Mouse (Mus musculus): ENCODE results near the gene Zfp983.
"Not testable (repeated sequence)": the region's sequence is repeated elsewhere in the genome, so short reads cannot be mapped to it uniquely, and the experiment has no call there.

The Zfp983 gene

DNA sequence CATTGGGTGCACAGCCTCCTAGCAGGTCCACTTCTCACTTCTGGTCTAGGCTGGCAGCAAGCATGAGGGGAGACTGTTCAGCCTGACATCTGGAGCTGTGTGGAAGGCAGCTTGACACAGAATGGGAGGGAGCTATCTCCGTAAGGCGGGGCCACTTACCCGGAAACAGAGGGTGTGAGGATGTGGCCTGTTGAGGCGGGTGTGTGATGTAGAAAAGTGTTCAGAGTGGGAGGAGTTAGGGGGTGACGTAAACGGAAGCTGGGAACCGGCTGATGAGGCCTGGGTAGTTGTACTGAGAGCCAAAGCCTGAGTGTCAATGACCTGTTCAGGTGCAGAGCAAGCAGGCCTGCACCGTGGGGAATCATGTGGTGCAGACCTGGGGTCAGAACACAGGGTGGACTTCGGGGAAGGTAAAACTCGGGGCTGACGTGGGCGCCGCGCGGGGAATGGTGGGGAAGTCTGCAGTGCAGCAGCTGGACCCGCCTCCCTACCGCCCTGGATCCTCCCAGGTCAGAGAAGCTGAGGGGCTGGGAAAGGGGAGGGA, at the start of gene Zfp983:
Zfp983 (plus strand) TSS at position 261 of the 544 bp plus-strand sequence.
- peak; percentile 53 for DNase-seq (ENCODE audit: low read depth, low spot score)

DNA sequence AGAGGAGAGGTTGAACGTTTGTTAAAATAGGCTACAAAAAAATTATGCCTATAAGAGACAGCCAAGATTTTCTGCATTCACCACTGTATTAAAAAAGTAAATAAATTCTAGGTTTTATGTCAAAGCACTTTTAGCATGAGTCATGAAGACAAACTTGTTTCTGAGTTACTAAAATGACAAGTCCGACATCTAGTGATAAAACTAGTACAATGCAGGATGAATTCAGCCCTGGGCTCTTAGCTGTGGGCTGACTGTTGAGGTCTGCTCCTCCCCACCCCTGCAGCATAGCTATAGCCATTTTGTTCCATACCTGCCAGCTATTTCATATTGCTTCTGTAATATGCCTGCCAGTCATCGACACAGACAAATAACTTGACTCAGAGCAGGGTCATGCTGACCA, 34.1 kb upstream of the Zfp983 start:
- DNase-seq (ENCODE audit: low read depth, low spot score), result no peak

GRCm38 (mm10) chr17:21617352-21617751, 33.1 kb upstream of the Zfp983 start:
- DNase-seq (ENCODE audit: low read depth, low spot score), result peak; percentile 9

DNA sequence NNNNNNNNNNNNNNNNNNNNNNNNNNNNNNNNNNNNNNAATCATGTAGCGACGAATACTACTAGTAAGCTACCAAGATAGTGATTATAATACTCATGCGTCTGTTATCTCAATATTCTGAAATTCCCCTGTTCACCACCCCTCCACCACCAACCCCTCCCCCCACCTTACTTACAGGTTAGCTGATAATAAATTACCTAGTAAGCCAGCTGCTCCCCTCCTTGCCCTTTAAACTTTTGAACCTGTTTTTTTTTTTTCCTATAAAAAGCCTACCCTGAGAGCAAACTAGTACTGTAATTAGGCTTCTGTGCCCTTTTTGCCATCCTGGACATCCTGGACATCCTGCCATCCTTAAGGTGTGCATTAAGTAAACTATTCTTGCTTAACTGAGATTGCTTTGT, 26.8 kb upstream of the Zfp983 start:
- DNase-seq (ENCODE audit: low read depth, low spot score), result no peak

- DNase-seq (ENCODE audit: low read depth, low spot score), result not testable (repeated sequence)
These were observed 14.7 kb upstream of the Zfp983 start for GRCm38 (mm10) chr17:21635758-21636157.

DNA sequence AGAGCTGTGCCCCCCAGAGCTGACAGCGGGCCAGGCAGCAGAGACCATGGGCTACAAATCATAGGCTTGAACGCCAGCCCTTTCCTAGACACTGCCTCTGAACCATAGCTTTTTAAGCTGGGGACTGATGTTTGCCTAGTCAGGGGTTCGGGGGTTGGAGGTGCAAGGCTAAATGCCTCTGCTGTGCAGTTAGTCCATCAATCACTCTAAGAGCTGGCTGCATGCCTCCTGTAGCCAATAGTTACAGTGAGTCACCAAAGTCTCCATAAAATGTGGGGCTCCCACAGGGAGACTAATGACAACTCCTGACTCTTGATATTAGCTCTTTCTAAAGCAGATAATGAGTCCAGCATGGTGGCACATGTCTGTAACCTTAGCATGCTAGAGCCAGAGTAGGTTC, 1.6 kb upstream of the Zfp983 start:
- no peak for DNase-seq (ENCODE audit: low read depth, low spot score)

DNA sequence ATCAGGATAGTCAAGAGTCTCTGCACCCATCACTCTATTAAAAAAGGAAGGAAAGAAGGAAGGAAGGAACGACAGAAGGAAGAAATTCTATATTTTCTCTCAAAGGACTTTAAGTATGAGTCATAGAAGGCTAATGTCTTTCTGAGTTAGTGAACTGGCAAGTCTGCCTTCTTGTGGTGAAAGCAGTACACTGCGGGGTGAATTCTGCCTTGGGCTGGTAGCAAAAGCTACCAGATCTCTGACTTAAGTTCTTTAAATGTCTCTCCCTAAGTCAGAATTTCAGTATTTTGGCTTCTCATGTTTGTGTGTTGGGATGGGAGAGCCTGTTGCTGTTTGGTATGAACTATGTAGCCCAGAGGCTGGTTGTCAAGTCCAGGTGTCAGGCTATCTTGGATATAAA, 488 bp upstream of the Zfp983 start:
- no peak for DNase-seq (ENCODE audit: low read depth, low spot score)

DNA sequence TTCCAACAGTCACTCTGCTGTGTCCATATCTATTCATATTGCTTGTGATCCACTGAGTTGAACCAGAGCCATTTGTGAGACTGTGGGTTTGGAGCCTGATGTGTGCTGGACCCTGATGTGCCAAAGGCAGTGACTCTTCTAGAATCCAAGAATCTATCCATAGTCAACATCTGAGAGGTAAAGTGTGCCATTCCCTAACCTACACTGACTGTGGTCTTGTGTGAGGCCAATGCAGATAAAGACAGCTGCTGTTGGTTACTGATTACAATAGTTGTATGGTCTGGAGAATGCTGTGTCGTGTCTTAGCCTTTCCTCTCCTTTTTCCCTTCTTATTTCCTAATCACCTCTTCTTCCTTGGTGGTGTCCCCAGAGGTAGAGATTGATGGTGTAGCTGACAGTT, 28.4 kb downstream of the Zfp983 start:
- DNase-seq (ENCODE audit: low read depth, low spot score), result not testable (repeated sequence)

- DNase-seq (ENCODE audit: low read depth, low spot score), result peak; percentile 67
These were observed 29.0 kb downstream of the Zfp983 start for GRCm38 (mm10) chr17:21679273-21680018.

DNA sequence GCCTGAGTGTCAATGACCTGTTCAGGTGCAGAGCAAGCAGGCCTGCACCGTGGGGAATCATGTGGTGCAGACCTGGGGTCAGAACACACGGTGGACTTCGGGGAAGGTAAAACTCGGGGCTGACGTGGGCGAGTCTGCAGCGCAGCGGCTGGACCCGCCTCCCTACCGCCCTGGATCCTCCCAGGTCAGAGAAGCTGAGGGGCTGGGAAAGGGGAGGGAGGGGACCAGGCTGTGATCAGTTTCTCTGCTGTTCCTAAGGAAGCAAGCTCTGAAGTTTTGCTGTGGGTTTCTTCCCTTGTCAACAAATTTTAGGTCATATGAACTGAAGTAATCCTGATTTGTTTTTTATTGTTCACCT, 29.6 kb downstream of the Zfp983 start:
- not testable (repeated sequence) for DNase-seq (ENCODE audit: low read depth, low spot score)

- DNase-seq (ENCODE audit: low read depth, low spot score), result no peak
These were observed 41.1 kb downstream of the Zfp983 start, which contains the start of gene Gm10226 for GRCm38 (mm10) chr17:21691560-21691959. Gene Gm10226, plus strand, starts transcription at chr17:21691860.

- DNase-seq (ENCODE audit: low read depth, low spot score), result no peak
These were observed 42.9 kb downstream of the Zfp983 start for GRCm38 (mm10) chr17:21693342-21693741.

- no peak for DNase-seq (ENCODE audit: low read depth, low spot score)
These were observed 45.6 kb downstream of the Zfp983 start for GRCm38 (mm10) chr17:21696073-21696472.

DNA sequence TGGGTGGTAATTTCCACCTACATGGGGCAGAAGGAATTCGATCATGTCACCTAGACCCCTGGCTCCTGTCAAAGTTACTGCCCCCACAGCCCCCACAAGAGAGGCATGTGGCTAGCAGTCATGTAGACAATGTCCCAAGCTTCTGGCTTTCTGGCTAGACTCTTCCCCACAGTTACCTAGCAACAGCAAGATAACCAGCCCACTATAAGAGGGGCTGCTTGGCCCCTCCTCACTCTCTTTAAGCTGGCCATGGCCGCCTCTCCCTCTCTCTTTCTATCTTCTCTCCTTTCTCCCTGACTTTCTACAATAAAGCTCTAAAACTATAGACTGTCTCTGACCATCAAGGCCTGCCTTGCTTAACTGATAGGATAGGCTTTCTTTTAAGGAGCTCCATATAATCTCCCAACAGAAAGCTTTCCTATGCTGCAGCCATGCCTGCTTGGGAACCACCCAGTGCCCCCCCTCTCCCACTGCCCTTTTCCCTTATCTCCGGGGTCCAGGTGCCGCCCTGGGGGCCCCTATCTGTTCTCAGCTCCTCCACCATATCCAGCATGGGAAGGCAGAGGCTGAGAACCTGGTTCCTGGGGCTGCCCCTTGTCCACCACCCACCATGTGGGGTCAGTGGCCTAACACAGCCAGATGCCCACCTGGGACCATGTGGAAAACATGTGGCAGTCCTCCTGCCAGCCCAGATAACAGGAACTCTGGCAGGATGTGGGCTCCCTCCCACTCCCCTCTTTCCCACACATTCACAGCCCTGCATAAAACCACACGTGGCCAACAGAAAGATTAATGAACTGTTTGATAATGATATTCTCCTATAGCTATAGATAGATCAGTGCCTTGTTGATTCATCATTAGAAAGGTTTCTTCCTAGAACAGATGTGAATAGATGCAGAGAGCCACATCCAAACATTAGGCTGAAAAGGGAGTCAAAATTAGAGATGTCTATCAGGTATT, 52.1 kb downstream of the Zfp983 start:
- no peak for DNase-seq (ENCODE audit: low read depth, low spot score)

DNA sequence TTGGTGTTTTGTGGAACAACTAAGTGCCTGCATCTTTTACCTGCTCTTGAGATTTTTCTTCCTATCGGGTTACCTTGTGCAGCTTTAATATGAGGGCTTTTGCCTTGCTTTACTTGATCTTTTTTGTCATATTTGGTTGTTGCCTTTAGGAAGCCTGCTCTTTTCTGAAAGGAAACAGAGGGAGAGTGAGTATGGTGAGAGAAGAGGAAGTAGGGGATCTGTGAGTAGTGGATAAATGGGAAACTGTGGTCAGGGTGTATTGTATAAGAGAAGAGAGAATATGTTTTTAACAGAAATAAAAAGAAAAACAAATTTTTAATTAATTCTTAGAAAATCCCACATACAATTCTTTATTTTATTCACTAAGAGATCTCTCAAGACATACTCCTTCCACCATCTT, 53.0 kb downstream of the Zfp983 start:
- DNase-seq (ENCODE audit: low read depth, low spot score), result no peak

DNA sequence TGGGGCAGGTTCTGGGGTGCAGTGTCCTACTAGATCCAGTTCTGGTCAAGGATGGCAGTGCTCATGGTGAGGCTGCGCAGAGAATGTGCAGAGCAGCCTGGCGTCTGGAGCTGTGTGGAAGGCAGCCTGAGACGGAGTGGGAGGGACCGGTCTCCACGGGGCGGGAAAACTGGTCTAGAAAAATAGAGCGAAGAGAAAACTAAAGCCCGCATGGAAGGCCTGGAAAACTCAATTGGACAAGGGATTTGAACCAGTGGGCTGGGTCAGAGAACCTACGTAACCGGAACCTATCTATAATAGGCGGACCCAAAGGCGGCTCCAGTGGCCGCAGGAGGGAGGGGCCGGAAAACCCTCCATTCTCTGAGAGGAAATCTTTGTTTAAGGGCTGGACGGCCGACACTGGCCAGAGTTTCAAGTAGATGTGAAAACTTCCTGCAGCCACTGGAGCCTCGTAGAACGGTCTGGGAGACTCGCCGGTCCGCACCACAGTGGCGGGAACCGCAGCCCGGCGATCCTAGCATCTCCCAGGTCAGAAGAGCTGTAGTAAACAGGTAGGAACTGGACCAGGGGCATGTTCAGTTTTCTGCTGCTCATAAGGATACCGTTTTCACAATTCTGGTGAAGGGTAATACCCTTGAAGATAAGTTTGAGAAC, 57.0 kb downstream of the Zfp983 start, which contains the start of gene Zfp760:
Zfp760 (plus strand) TSS at position 399 of the 654 bp plus-strand sequence.
- DNase-seq (ENCODE audit: low read depth, low spot score), result peak; percentile 75

- DNase-seq (ENCODE audit: low read depth, low spot score), result no peak
These were observed 58.0 kb downstream of the Zfp983 start for GRCm38 (mm10) chr17:21708401-21708800.

Data from WW6 (cell line).